Mouse (Mus musculus): ENCODE measurements around the gene Pip4k2c. TPM values are rescaled to one million over a fixed set of nuclear protein-coding genes. Genes with fewer than 3 reads are reported as not detected.

The Pip4k2c gene
- total RNA-seq (2023) = 61.9 to 65.3 TPM (median 63.0 TPM) in 4 replicates

GRCm38 (mm10) chr10:127211414-127211854 lies at the start of gene Pip4k2c:
Gene Pip4k2c, minus strand, starts transcription at chr10:127211585.

GRCm38 (mm10) chr10:127195328-127196129 lies 15.9 kb downstream of the Pip4k2c start, which contains the start of gene Dtx3:
Gene Dtx3, minus strand, starts transcription at chr10:127195728.

GRCm38 (mm10) chr10:127189651-127190381 lies 21.6 kb downstream of the Pip4k2c start, which contains the start of gene Arhgef25:
Gene Arhgef25, minus strand, starts transcription at chr10:127190083.

GRCm38 (mm10) chr10:127179871-127180694 lies 31.3 kb downstream of the Pip4k2c start, which contains the start of gene Slc26a10:
Gene Slc26a10, minus strand, starts transcription at chr10:127180645.

GRCm38 (mm10) chr10:127164631-127165353 lies 46.6 kb downstream of the Pip4k2c start, which contains the start of gene B4galnt1:
Gene B4galnt1, plus strand, starts transcription at chr10:127165225.

Other genes starting within 250 kb of the Pip4k2c start
- 45.1 to 53.9 TPM (median 51.9 TPM) in 4 replicates for gene Ctdsp2, start 232.9 kb downstream of the Pip4k2c start, total RNA-seq (2023)
- gene Avil, start 210.9 kb downstream of the Pip4k2c start, total RNA-seq (2023) = 0.18 to 1.0 TPM (median 0.74 TPM) in 4 replicates
- 20.5 to 21.8 TPM (median 21.3 TPM) in 4 replicates for gene Tsfm, start 180.7 kb downstream of the Pip4k2c start, total RNA-seq (2023)
- 16.3 to 24.7 TPM (median 19.8 TPM) in 4 replicates for gene Mettl1, start 170.2 kb downstream of the Pip4k2c start, total RNA-seq (2023)
- 0.25 TPM in 1 of 4 replicates, not detected in the others for gene Eef1akmt3, start 170.1 kb downstream of the Pip4k2c start, total RNA-seq (2023)
- gene Cyp27b1, start 163.3 kb downstream of the Pip4k2c start, total RNA-seq (2023) = 1.2 to 2.1 TPM in 2 of 4 replicates, not detected in the others
- 2.8 to 3.4 TPM (median 3.3 TPM) in 4 replicates for gene March9, start 151.4 kb downstream of the Pip4k2c start, total RNA-seq (2023)
- 127 to 135 TPM (median 129 TPM) in 4 replicates for gene Cdk4, start 148.1 kb downstream of the Pip4k2c start, total RNA-seq (2023)
- 20.0 to 26.6 TPM (median 22.0 TPM) in 4 replicates for gene Tspan31, start 141.3 kb downstream of the Pip4k2c start, total RNA-seq (2023)
- gene Agap2, start 136.3 kb downstream of the Pip4k2c start, total RNA-seq (2023) = 97.5 to 109 TPM (median 105 TPM) in 4 replicates
- gene Os9, start 90.5 kb downstream of the Pip4k2c start, total RNA-seq (2023) = 80.1 to 89.5 TPM (median 81.2 TPM) in 4 replicates
- 467 to 503 TPM (median 480 TPM) in 4 replicates for gene B4galnt1, start 46.4 kb downstream of the Pip4k2c start, total RNA-seq (2023)
- not detected in 4 replicates for gene Slc26a10, start 30.9 kb downstream of the Pip4k2c start, total RNA-seq (2023)
- gene Arhgef25, start 21.5 kb downstream of the Pip4k2c start, total RNA-seq (2023) = 0.33 TPM in 1 of 4 replicates, not detected in the others
- 63.9 to 74.8 TPM (median 72.1 TPM) in 4 replicates for gene Dtx3, start 15.9 kb downstream of the Pip4k2c start, total RNA-seq (2023)
- 0.33 to 0.85 TPM (median 0.48 TPM) in 4 replicates for gene Kif5a, start 51.8 kb upstream of the Pip4k2c start, total RNA-seq (2023)
- gene Dctn2, start 54.8 kb upstream of the Pip4k2c start, total RNA-seq (2023) = 109 to 116 TPM (median 114 TPM) in 4 replicates
- gene Mbd6, start 77.4 kb upstream of the Pip4k2c start, total RNA-seq (2023) = 99.9 to 129 TPM (median 111 TPM) in 4 replicates
- gene Mars, start 100.2 kb upstream of the Pip4k2c start, total RNA-seq (2023) = 53.5 to 66.7 TPM (median 58.0 TPM) in 4 replicates
- gene Arhgap9, start 110.4 kb upstream of the Pip4k2c start, total RNA-seq (2023) = 102 to 114 TPM (median 105 TPM) in 4 replicates
- gene Gli1, start 130.4 kb upstream of the Pip4k2c start, total RNA-seq (2023) = not detected in 4 replicates
- not detected in 4 replicates for gene Inhbe, start 142.8 kb upstream of the Pip4k2c start, total RNA-seq (2023)
- gene Inhbc, start 158.8 kb upstream of the Pip4k2c start, total RNA-seq (2023) = not detected in 4 replicates
- 107 to 131 TPM (median 121 TPM) in 4 replicates for gene R3hdm2, start 168.7 kb upstream of the Pip4k2c start, total RNA-seq (2023)